In genomic region chr13:53093407-53093806, GRCm38 (mm10) we compare ENCODE assay signal across 15 mouse cellular contexts.
"Had no signal": no experiment of that assay in that cellular context is flagged by ENCODE, and none has a peak within 500 bp of the region (broad histone marks: within the 10 kb centered on the region; RNA-seq: fewer than 3 reads in every experiment).

No protein-coding gene starts in this region.

- H3K4me3 ChIP-seq: liver, embryonic 15.5 days; lung, embryonic 15.5 days; midbrain, embryonic 13.5 days; myocyte; neural tube, embryonic 15.5 days had no signal

- H3K9ac ChIP-seq: liver, embryonic 15.5 days; lung, embryonic 15.5 days; midbrain, embryonic 13.5 days; neural tube, embryonic 15.5 days had no signal

- DNase-seq: kidney, adult 11 months; kidney, adult 9 months; kidney, postnatal 36 days; layer of hippocampus, adult 9-11 months; layer of hippocampus, postnatal 36 days; right cerebral cortex, adult 18-20 months; right cerebral cortex, postnatal 25 days; thymus, adult 2 months; thymus, postnatal 25 days had no signal

- H3K4me1 ChIP-seq: liver, embryonic 15.5 days; midbrain, embryonic 13.5 days; neural tube, embryonic 15.5 days had no signal

- H3K27ac ChIP-seq: kidney, postnatal 0 days; liver, embryonic 15.5 days; lung, embryonic 15.5 days; midbrain, embryonic 13.5 days; neural tube, embryonic 15.5 days had no signal

- ATAC-seq: midbrain, embryonic 13.5 days had no signal

- H3K27me3 ChIP-seq: liver, embryonic 15.5 days had no signal

- H3K4me2 ChIP-seq: liver, embryonic 15.5 days; lung, embryonic 15.5 days; midbrain, embryonic 13.5 days; neural tube, embryonic 15.5 days had no signal

- H3K9me3 ChIP-seq: liver, embryonic 15.5 days; lung, embryonic 15.5 days; midbrain, embryonic 13.5 days; neural tube, embryonic 15.5 days had no signal

- H3K36me3 ChIP-seq: liver, embryonic 15.5 days; lung, embryonic 15.5 days; midbrain, embryonic 13.5 days; neural tube, embryonic 15.5 days had no signal
